Mouse (Mus musculus) liver, postnatal 0 days (tissue): ENCODE measurements at regions not wholly inside any gene's neighbourhood (a gene's known extent, or its start where the extent isn't known, plus 50 kb on each side); places are given as distances from the start of the nearest gene placed in this dataset.

Source experiments
- CTCF ChIP-seq: sonication (generic); IDR thresholded peaks from 2 replicates; pipeline ENCODE4 v1.5.1; 2016; ENCODE audit warnings: antibody characterized with exemption, low read depth
- EP300 ChIP-seq: IDR thresholded peaks from 2 replicates; pipeline ENCODE4 v1.6.1; 2016; ENCODE audit warnings: antibody characterized with exemption, low read depth, mild to moderate bottlenecking

DNA sequence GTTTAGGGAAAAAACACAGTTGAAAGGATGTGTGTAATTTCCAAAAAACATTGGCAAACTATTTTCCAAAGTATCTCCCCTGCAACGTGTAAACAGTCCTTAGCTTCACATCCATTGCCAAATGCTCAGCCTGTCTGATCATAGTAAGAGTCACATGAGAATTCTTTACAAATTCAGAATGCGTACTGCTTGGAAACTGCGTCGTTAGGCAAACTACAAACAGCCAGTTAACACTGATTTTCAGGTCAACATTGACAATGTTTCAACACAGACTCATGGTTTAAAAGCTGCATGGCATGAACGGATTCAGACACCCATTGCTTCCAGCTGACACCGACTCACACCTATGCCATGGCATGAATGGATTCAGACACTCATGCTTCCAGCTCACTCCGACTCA lies 137.0 kb upstream of the Tcf21 start:
- TF ChIP-seq CTCF (no peak), EP300 (no peak)
